Mouse (Mus musculus) liver, embryonic 16.5 days (tissue): ENCODE results near the gene Gm26620. TPM values are rescaled to one million over a fixed set of nuclear protein-coding genes. Genes with fewer than 3 reads are reported as not detected.

ENCODE experiments used
- ATAC-seq: fragments of 200-750 bp; cut with Nextera tagmentation; 2 replicates; pipeline ENCODE4 v1.8.0; 2017; ENCODE audit warnings: low read depth, mild to moderate bottlenecking, moderate number of reproducible peaks, moderate library complexity
- H3K27ac ChIP-seq: fragments of 300-500 bp; sonication (generic); 2 replicates; pipeline ENCODE4 v1.5.1; 2014; ENCODE audit warnings: mild to moderate bottlenecking, low read length
- H3K27me3 ChIP-seq: fragments of 300-500 bp; sonication (generic); 2 replicates; pipeline ENCODE4 v1.6.1; 2014; ENCODE audit warnings: low read depth, low read length, mixed read lengths; ENCODE audit not compliant: control insufficient read depth, insufficient read depth
- H3K36me3 ChIP-seq: fragments of 300-500 bp; sonication (generic); 2 replicates; pipeline ENCODE4 v1.6.1; 2014; ENCODE audit warnings: mild to moderate bottlenecking; ENCODE audit not compliant: control insufficient read depth, insufficient read depth
- H3K4me1 ChIP-seq: fragments of 300-500 bp; sonication (generic); 2 replicates; pipeline ENCODE4 v1.6.1; 2014; ENCODE audit warnings: low read depth, low read length, mixed read lengths; ENCODE audit not compliant: control insufficient read depth
- H3K4me2 ChIP-seq: fragments of 300-500 bp; sonication (generic); 2 replicates; pipeline ENCODE4 v1.6.1; 2014; ENCODE audit warnings: low read depth, low read length, mixed read lengths
- H3K4me3 ChIP-seq: fragments of 300-500 bp; sonication (generic); 2 replicates; pipeline ENCODE4 v1.5.1; 2014; ENCODE audit warnings: low read depth, mild to moderate bottlenecking, low read length
- H3K9ac ChIP-seq: fragments of 300-500 bp; sonication (generic); 2 replicates; pipeline ENCODE4 v1.6.1; 2014; ENCODE audit warnings: low read depth, low read length
- H3K9me3 ChIP-seq: fragments of 300-500 bp; sonication (generic); replicated peaks from 2 replicates; pipeline ENCODE4 v1.6.1; 2016; ENCODE audit warnings: low read length; ENCODE audit not compliant: control insufficient read depth
- WGBS: fragments of 180-500 bp; shearing (Covaris S2); extraction: QIAGEN DNeasy Blood & Tissue Kit; methylation state at CpG from one replicate; pipeline ENCODE4 v1.1.7; 2014; ENCODE audit not compliant: insufficient replicate concordance; 5-methylcytosine and 5-hydroxymethylcytosine counted together
- polyA plus RNA-seq: library from polyadenylated mRNA; unstranded; fragments of >200 nt; fragmentation: Nextera tagmentation; extraction: Ambion mirVana; gene quantifications from 2 replicates; pipeline ENCODE4 v1.2.1, GENCODE M21; 2015

The Gm26620 gene
- polyA plus RNA-seq, 1 experiment from 2014 or later = 0.44 TPM

- ATAC-seq = no peak
- no peaks in the 10 kb centered on the region for H3K9me3 ChIP-seq
- WGBS = 18% methylated on average over 6 of the region's 6 CpGs
- H3K4me3 ChIP-seq = no peak overlapping the region
- H3K27me3 ChIP-seq = no peaks in the 10 kb centered on the region
- peak overlapping the region; percentile 27; the same call in 1 of the 2 replicates for H3K4me2 ChIP-seq
- peak overlapping the region; percentile 34; the same call in 1 of the 2 replicates for H3K9ac ChIP-seq
- H3K27ac ChIP-seq = no peak overlapping the region
- no peaks in the 10 kb centered on the region for H3K36me3 ChIP-seq
- H3K4me1 ChIP-seq = peaks cover 12% of the 10 kb centered on the region
These were observed 1.2 kb downstream of the Gm26620 start for GRCm38 (mm10) chr1:170886044-170886458.

- ATAC-seq = no peak
- Histone ChIP-seq H3K4me3 (no peak overlapping the region), H3K27me3 (no peaks in the 10 kb centered on the region), H3K36me3 (no peaks in the 10 kb centered on the region), H3K4me1 (peaks cover 10% of the 10 kb centered on the region), H3K9ac (no peak overlapping the region), H3K4me2 (no peak overlapping the region), H3K9me3 (no peaks in the 10 kb centered on the region), H3K27ac (no peak overlapping the region)
- WGBS = 77% methylated on average over 4 of the region's 4 CpGs
These were observed 4.4 kb downstream of the Gm26620 start for GRCm38 (mm10) chr1:170889310-170889709.

- Histone ChIP-seq H3K27me3 (no peaks in the 10 kb centered on the region), H3K4me1 (no peaks in the 10 kb centered on the region), H3K36me3 (no peaks in the 10 kb centered on the region), H3K9ac (no peak overlapping the region), H3K27ac (no peak overlapping the region), H3K4me3 (no peak overlapping the region), H3K9me3 (no peaks in the 10 kb centered on the region), H3K4me2 (no peak overlapping the region)
- 41% methylated on average over 2 of the region's 2 CpGs for WGBS
- ATAC-seq = no peak
These were observed 6.8 kb downstream of the Gm26620 start for GRCm38 (mm10) chr1:170891646-170892045.

GRCm38 (mm10) chr1:170892279-170892678 is 7.4 kb downstream of the Gm26620 start:
- ATAC-seq = no peak
- H3K36me3 ChIP-seq = no peaks in the 10 kb centered on the region
- H3K27ac ChIP-seq = no peak overlapping the region
- WGBS = 43% methylated on average over 1 of the region's 1 CpGs
- H3K4me1 ChIP-seq = no peaks in the 10 kb centered on the region
- no peak overlapping the region for H3K4me3 ChIP-seq
- no peaks in the 10 kb centered on the region for H3K9me3 ChIP-seq
- H3K4me2 ChIP-seq = no peak overlapping the region
- no peaks in the 10 kb centered on the region for H3K27me3 ChIP-seq
- no peak overlapping the region for H3K9ac ChIP-seq

GRCm38 (mm10) chr1:170894603-170895602 is 10.0 kb downstream of the Gm26620 start:
- no peak overlapping the region for H3K4me3 ChIP-seq
- no peak overlapping the region for H3K9ac ChIP-seq
- no peak overlapping the region for H3K27ac ChIP-seq
- no peaks in the 10 kb centered on the region for H3K4me1 ChIP-seq
- peaks cover 5% of the 10 kb centered on the region; the same call in 1 of the 2 replicates for H3K27me3 ChIP-seq
- ATAC-seq = no peak
- H3K9me3 ChIP-seq = no peaks in the 10 kb centered on the region
- H3K4me2 ChIP-seq = no peak overlapping the region
- no peaks in the 10 kb centered on the region for H3K36me3 ChIP-seq
- WGBS = 51% methylated on average over 9 of the region's 9 CpGs

- 32% methylated on average over 5 of the region's 5 CpGs for WGBS
- Histone ChIP-seq H3K4me3 (no peak overlapping the region), H3K36me3 (no peaks in the 10 kb centered on the region), H3K27ac (no peak overlapping the region), H3K9ac (no peak overlapping the region), H3K4me1 (peaks cover 4% of the 10 kb centered on the region; the same call in 1 of the 2 replicates), H3K4me2 (no peak overlapping the region), H3K9me3 (no peaks in the 10 kb centered on the region), H3K27me3 (peaks cover 5% of the 10 kb centered on the region; the same call in 1 of the 2 replicates)
- ATAC-seq = no peak
These were observed 11.9 kb downstream of the Gm26620 start for GRCm38 (mm10) chr1:170896651-170897281.

- Histone ChIP-seq H3K27me3 (peaks cover 7% of the 10 kb centered on the region; the same call in 1 of the 2 replicates), H3K9me3 (no peaks in the 10 kb centered on the region), H3K4me2 (no peak overlapping the region), H3K27ac (no peak overlapping the region), H3K4me3 (no peak overlapping the region), H3K4me1 (peaks cover 5% of the 10 kb centered on the region; the same call in 1 of the 2 replicates), H3K9ac (no peak overlapping the region), H3K36me3 (no peaks in the 10 kb centered on the region)
- ATAC-seq = peak; percentile 24; the same call in 1 of the 2 replicates
- 37% methylated on average over 16 of the region's 16 CpGs for WGBS
These were observed 13.7 kb downstream of the Gm26620 start for GRCm38 (mm10) chr1:170898413-170899075.

- H3K27me3 ChIP-seq = peaks cover 13% of the 10 kb centered on the region
- peak overlapping the region; percentile 53 for H3K4me2 ChIP-seq
- 17% methylated on average over 10 of the region's 10 CpGs for WGBS
- no peaks in the 10 kb centered on the region for H3K9me3 ChIP-seq
- H3K9ac ChIP-seq = 0 out of 2 replicates have a peak overlapping the region, but pooled peaks have one; percentile 18
- H3K36me3 ChIP-seq = no peaks in the 10 kb centered on the region
- peaks cover 5% of the 10 kb centered on the region; the same call in 1 of the 2 replicates for H3K4me1 ChIP-seq
- no peak overlapping the region for H3K27ac ChIP-seq
- no peak for ATAC-seq
- peak overlapping the region; percentile 4; the same call in 1 of the 2 replicates for H3K4me3 ChIP-seq
These were observed 16.1 kb downstream of the Gm26620 start for GRCm38 (mm10) chr1:170900799-170901467.
